Mouse (Mus musculus): Measurements from ENCODE around the gene Cnnm3.

The Cnnm3 gene

DNA sequence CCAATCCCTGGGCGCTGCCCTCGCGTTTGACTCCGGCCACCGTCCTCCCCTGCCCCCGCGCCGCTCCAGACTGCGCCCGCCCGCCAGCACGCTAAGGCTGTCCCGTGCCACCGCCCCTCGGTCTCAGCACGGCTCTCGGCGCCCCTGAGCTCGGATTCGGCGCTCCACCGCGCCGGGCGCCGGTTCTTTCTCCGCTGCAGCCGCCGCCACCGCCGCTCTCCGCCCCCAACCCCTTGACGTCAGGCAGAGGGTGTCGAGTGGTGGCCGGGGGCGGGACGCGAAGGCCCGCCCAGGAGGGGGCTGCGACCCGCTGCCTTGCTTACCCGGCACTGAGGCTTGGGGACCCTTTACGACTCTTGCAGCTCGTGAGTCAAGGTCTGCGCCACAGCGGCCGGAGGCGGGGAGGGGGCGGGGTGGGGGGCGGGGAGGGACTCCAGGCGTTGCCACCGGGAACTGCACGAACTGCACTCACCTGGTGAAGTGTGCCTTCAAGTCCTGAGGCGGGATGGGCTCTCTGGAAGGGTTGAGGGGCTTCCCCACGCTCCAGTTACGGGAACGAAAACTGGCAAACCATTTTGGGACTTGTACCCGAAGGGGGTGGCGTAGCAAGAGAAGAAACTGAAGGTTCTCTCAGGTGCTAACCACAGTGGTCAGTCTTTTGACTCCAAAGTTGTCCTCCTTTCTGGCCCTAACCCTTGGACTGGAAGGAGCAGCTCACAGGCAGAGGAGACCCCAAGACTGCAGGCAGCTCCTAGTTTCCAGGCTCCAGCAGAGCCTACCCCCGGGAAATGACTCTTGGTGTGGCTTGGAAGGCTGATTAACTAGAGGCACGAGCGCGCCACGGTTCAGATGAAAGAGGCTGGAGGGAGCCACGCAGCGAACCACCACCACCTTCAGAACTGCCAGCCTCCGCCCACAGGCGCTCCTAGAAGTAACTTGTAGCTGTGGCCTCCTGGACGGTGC is 46.6 kb downstream of the Cnnm3 start, which contains the start of gene Sema4c:
Sema4c (minus strand) TSS at position 319 of the 963 bp plus-strand sequence.
- peak; percentile 82 to 84 for DNase-seq

DNA sequence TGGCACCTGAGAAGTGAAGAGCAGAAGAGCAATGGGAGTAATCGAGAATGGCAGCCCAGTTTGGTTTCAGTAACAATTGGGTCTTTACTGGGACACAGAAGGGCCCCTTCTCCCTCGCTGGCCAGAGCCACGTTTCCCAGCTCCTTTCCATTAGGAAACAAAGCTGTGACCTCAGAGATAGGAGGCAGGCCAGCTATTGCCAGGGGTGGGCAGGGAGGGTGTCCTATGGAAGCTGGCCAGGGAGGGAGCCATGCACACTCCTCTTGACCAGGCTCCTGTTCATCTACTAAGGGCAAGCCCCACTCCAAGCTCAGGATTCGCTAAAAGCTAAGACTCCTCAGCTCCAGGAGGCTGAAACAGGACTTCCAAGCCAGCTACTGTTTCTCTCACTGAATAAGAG is 47.6 kb downstream of the Cnnm3 start:
- DNase-seq = no peak

DNA sequence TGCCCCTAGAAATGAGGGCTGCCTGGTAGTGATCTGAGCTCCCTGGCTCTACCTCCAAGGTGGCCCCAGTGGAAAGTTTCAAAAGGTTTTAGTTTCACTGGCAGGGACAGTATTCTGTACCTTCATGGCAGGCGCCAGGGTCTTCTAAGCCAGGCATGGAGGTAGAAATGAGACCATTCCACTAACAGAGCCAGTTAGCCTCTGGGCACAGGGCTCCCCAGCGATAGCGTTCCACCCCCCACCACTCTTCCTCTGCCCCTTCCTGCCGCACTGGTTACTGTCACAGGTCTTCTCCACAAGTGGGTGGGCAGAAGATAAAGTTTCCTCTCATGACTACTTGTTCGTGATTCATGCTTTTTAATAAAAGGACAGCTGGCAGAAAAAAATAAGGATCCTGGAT is 48.2 kb downstream of the Cnnm3 start:
- DNase-seq = no peak

DNA sequence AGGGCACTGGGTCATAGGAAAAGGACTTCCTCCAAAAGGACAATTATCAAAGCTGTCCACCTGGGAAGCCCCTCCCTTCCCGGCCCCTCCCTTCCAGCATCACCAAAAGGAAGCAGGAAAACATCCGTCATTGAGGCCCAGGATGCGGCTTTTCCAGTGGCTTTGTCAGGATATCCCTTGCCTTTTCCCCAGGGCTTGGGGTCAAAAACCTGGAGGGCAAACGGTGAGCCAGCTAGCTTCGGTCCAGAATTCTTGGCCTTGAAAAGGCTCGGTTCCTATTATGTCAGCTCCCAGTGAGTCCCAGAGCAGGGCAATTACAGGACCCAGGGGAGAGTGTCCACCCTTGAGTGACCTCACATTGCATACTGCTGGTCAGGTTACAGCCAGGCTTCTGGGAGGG is 49.2 kb downstream of the Cnnm3 start:
- DNase-seq = no peak

DNA sequence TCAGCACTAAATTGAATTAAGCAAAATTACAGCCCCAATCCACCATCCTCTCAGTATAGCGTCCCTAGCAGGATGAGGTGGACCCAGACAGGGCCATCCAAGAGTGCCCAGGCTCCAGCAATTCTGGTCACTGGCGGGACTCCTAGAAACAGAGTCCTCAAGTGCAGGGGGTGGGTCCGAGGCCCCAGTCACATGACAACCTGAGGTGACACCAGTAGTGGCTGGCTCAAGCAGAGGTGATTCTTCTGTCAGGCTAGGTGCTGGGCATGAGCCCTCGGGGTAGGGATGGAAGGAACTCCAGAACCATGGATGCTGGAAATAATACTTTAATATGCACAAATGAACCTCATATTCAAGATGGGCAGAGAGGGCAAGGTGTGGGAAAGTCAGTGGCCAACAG is 50.7 kb downstream of the Cnnm3 start:
- DNase-seq = no peak

- DNase-seq = no peak
Measured at GRCm38 (mm10) chr1:36563197-36563596, 51.5 kb downstream of the Cnnm3 start.

DNA sequence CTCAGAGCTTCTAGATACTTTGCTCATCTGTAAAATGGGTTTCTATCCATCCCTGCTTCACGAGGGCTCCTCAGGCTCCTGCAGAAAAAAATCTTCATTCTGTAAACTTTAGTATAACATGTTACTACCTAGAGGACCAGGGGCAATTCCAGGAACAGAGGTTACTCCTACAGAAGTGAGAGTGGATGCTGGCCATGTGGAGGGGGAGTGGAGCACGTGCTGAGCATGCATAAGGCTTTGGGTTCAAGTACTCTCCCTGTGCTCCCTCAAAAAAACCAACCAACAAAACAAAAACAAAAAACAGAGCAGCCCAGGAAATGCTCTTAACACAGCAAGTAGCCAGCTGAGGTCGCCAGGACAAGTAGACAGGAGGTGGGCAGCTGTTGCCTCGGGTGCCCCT is 52.0 kb downstream of the Cnnm3 start:
- DNase-seq = no peak

DNA sequence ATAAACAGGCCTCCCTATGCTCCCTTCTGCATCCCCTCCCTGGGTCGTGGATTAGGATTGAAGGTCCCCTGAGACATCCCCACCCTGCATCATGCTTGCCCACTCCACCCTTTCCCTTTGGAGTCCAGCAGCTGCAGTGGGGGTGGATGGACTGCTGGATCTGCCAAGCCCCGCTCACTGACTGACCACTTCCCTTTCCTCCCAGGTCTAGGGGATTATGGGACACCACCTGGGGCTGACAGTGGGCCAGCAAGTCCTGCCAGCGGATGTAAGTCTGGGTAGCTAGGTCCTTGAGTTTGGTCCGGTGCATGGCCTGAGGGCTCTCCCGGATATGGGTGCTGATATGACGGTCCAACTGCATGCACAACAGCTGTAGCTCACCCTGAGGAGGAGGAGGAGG is 52.4 kb downstream of the Cnnm3 start:
- no peak for DNase-seq

DNA sequence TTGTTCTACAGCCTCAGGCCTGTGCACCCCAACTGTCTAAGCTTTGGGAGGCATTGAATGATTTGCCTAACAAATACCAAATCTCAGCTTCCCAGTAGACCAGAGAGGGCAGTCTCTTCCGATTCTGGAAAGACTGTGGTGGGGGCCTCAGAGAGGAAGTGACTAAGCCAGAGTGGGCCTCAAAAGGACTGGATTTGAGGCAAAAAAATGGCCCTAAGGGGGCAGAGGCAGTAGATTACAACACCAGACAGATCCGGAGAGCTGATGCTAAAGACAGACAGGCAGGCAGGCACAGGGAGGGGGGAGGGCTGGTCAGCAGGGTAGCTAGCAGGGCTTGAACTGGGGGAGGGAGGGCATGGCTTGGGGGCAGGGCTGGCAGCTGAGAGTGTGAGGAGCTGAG is 54.8 kb downstream of the Cnnm3 start:
- no peak for DNase-seq

DNA sequence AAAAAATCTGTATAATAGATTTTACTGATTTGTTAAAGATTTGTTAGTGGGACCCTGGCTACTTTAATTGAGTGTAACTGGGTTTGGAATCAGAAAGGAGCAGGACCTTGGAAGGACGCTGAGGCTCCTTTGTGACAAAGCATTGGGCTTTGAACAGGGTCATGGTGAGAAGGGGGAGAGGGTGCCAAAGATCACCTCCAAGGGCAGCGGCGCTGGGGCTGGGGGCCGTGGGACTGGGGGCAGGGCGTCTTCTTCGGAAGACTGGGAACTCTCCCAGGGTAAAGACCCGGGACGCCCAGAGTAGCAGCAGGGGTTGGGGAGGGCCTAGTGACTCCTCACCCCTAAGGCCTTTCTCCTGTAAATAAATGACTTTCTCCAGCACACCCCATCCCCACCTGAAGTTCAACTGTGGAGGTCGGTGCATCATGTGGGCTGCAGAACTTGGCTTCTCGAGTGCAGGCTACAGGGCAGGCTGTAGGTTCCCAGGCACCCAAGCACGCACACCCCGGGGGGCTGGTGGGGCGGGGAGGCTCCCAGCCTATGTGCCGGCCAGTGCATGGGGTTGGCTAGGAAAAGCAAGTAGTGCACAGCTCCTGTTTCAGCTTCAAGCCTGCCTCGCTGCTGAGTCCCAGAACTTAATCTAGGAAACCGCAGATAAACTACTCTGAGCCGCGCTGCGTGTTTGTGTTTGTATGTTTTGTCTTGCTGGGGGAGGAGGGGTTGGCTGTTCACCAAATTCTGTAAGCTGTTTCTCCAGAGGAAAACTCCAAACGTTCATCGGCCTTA is 56.3 kb downstream of the Cnnm3 start:
- no peak for DNase-seq

DNA sequence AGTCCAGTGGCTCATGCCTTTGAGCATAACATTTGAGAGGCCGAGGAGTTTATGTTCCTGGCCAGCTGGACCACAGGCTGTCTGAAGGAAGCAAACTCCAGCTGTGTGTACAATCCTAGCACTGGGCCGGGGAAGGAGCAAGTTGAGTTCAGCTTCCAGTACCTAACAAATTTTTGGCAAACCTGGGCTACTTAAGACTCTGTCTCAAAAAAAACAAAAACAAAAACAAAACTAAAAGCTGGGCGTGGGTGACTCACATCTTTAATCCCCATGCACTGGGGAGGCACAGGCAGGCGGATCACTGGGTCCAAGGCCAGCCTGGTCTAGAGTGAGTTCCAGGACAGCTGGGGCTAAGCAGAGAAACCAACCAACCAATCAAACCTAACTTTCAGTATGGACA is 57.1 kb downstream of the Cnnm3 start:
- no peak for DNase-seq

- no peak for DNase-seq
Measured at GRCm38 (mm10) chr1:36569694-36570276, 58.1 kb downstream of the Cnnm3 start.

DNA sequence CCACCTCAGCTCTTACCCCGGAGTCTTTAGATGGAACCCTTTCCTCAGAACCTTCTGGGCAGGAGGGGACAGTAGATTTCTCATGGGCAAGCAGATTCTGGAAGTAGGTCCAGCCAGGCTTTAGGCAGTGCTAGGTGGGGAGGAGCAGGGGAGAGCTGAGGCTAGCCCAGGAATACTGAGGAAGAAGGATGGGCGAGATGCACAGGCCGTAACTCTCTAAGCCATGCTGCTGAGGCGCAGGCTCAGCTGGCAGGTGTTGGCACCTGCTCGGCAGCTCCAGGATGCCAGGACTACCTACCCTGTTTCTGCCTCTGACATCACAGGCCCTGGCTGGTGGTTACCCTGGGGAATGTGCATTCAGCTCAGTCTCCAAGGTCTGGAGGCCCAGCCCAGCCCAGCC is 58.7 kb downstream of the Cnnm3 start:
- no peak for DNase-seq

DNA sequence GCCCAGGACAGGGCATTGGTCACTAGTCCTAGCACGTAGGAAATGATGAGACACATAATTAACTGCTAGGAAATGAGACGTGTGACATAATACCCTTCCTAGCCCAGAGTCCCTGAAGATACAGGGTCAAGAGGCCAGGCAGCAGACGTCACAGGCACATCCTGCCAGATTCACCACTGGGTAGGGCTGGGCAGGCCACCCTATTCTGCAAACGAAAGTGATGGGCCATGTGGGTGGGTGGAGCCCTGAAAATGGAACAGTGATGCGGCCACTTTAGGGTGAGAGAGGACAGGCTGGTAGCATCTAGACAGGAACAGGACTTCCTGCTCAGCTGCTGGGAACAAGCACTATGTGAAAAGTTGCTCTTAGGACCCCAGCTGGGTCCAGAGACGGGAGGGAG is 60.0 kb downstream of the Cnnm3 start:
- no peak for DNase-seq

GRCm38 (mm10) chr1:36572140-36572700 is 60.6 kb downstream of the Cnnm3 start:
- DNase-seq = no peak

DNA sequence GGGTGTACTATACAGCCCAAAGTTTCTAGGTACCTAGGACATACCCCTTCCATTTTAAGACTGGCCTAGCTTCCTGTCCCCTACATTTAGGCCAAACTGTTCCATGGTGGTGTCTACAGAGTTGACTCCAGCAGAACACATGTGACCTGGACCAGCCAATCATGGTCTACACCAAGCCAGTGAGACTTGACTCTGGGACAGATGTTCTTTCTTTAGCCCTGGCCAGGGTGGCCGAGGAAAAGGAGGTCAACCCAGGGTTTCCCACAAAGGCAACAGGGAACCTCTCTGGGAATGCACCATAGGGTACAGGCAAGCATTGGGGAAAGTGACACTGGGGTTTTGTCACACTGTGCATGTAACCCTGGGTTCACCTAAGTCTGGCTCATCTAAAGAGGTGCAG is 61.0 kb downstream of the Cnnm3 start:
- no peak for DNase-seq

DNA sequence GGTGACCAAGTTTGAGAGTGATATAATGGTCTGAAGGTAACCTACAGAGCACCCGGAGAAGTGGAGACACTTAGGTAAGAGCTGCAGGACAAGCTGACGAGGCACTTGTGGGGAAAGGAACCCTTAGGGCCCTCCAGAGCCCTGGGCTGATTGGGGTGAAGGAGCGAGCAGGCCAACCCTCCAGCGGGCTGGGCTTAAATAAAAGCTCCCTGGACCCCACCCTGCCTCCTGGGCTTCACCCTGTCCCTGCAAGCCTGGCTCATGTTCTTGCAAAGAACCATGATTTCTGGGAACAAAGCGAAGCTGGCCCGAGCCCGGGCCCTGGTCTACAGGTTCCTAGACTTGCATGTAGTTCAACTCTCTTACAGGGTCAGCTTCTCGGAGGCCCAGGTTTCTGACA is 61.9 kb downstream of the Cnnm3 start:
- DNase-seq = no peak

DNA sequence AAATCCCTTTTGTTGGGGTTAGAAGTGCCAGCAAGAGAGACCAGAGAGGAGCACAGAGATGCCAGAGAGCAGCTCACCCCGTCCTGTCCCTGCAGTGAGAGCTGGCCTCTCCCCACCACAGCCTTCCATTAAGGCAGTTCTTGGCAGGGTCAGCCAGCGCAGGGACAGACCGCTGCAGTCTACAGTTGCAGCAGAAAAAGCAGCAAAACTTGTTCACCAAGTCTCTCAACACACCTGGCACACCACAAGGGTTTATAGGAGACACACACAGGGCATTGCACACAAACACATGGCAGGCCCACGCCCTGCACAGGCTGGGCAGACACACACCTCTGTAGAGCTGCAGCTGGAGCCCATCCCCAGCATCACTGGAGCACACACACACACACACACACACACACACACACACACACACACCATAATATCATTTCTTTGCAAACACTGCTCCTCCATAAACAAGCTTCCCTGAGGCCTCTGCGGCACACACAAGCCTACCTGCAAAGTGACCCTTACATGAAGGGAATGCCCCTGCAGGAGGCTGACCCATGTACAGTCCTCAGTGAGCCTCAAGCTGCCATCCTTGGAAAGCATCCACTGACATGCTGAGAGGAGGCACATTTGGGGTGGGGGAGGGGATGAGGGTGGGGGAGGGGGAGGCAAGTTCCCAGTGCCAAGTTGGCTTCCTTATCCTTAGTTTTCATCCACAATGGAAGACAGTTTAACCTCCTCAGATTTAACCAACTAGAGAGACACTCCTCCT is 62.7 kb downstream of the Cnnm3 start:
- DNase-seq = no peak

GRCm38 (mm10) chr1:36575347-36575746 is 63.7 kb downstream of the Cnnm3 start:
- DNase-seq = no peak

DNA sequence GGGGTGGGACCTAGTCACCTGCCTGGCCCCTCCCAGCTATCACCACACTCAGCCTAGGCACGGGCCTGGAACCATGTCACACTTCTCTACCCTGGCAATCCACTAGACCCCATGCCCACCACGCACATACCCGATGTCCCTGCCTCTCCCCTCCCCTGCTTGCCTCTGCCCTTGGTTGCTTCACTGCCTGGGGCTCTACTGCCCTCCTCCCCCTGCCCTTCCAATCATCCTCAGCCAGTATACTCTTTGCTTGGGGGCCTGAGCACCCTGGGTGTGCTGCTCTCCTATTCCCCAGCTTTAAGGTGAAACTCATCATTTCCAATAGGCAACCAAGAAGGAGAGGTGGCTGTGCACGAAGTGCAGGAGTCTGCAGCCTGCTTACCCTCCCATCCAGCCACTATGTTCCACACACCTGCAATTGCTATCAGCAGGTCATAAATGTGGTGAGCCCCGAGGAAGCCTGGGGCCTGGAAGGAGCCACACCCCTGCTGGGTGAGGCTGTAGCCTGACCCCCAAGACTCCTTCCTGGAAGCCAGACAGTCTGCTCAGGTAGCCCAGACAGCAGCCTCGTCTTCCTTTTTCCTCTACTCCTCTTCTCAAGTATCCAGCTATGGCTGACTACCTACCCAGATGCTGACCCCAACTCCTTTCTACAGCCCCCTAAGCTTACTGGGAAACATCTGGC is 65.5 kb downstream of the Cnnm3 start:
- no peak for DNase-seq
